Mouse (Mus musculus) bone marrow macrophage, adult 2 months (primary cell): ENCODE measurements around the gene Crebrf.

Experiments used
- CTCF ChIP-seq: IDR thresholded peaks from 2 replicates; pipeline ENCODE4 v1.5.1; 2012; ENCODE audit warnings: low read depth, mild to moderate bottlenecking, low read length, moderate library complexity
- POLR2A ChIP-seq: IDR thresholded peaks from 2 replicates; pipeline ENCODE4 v1.6.1; 2012; ENCODE audit warnings: mild to moderate bottlenecking, low read depth, low read length, borderline replicate concordance

DNA sequence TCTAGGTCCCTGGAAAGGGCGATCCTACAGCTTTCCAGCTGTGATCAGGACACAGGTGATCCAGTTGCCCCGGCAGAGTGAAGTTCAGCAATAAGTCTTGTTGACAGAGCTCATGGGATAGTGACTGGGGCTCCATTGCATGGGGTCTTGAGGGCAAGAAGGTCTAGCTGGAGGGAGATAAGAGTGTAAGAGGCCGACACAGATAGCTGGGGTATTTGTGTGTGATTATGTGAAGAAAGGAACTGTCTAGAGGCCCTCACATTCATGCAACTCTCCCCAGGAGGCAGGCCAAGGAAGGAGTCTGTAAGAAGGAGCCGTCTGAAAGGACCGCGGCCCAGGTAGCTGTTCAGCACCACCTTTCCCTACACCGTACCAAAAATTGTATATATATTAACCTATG, 8.4 kb upstream of the Crebrf start:
- TF ChIP-seq POLR2A (no peak), CTCF (no peak)
